Comparison of ENCODE assay signal across 8 mouse cellular contexts in genomic region chr3:34019540-34020381, GRCm38 (mm10). TPM values are rescaled to one million over a fixed set of nuclear protein-coding genes. Genes with fewer than 3 reads are reported as not detected.
DNase-seq lines count a peak whose midpoint lies in the region; ATAC-seq and TF ChIP-seq lines count a peak whose summit lies in the region.

Gene Fxr1, plus strand, starts transcription at chr3:34019943.

- DNase-seq in heart, postnatal 0 days (ENCODE audit: low spot score), result peak; percentile 86
- DNase-seq in kidney, postnatal 36 days, result peak; percentile 91 to 93
- peak; percentile 68 to 77 (median 74) for DNase-seq in liver, embryonic 14.5 days (ENCODE audit: low read depth in 3 of 3, low spot score in 3 of 3)
- DNase-seq in neural tube, embryonic 10.5 days (ENCODE audit: extremely low spot score, low spot score), result peak; percentile 87

- H3K4me3 ChIP-seq in E14TG2a.4 (replicated peaks; ENCODE audit: low read length), result peak within 1 kb of the TSS; percentile 93
- peak within 1 kb of the TSS; percentile 95 for H3K4me3 ChIP-seq in forebrain, embryonic 13.5 days
- peak within 1 kb of the TSS; percentile 100 for H3K4me3 ChIP-seq in heart, postnatal 0 days (ENCODE audit: low read depth, low read length)
- H3K4me3 ChIP-seq in liver, embryonic 14.5 days (ENCODE audit: insufficient read depth in 1 of 2, low read depth in 2 of 2, low read length in 2 of 2), result peak within 1 kb of the TSS; percentile 80 to 94
- H3K4me3 ChIP-seq in stomach, embryonic 15.5 days (replicated peaks), result peak within 1 kb of the TSS; percentile 89

- TF ChIP-seq CTCF in E14TG2a.4 (conservative IDR thresholded peaks at IDR 0.05; ENCODE audit: low read length), result no peak
- TF ChIP-seq CTCF in heart, postnatal 0 days (IDR thresholded peaks at IDR 0.05; ENCODE audit: low read depth), result no peak
- no peak for TF ChIP-seq CTCF in liver, embryonic 14.5 days (IDR thresholded peaks at IDR 0.05; ENCODE audit: low read depth)

- H3K27ac ChIP-seq in forebrain, embryonic 13.5 days, result peak within 1 kb of the TSS; percentile 90
- H3K27ac ChIP-seq in heart, postnatal 0 days (ENCODE audit: low read depth), result peak within 1 kb of the TSS; percentile 99
- peak within 1 kb of the TSS; percentile 71 for H3K27ac ChIP-seq in liver, embryonic 14.5 days
- H3K27ac ChIP-seq in stomach, embryonic 15.5 days, result peak within 1 kb of the TSS; percentile 91

- peak within 1 kb of the TSS; percentile 97 for H3K9ac ChIP-seq in forebrain, embryonic 13.5 days
- H3K9ac ChIP-seq in heart, postnatal 0 days (replicated peaks; ENCODE audit: low read depth, low read length), result peak within 1 kb of the TSS; percentile 100
- H3K9ac ChIP-seq in liver, embryonic 14.5 days (replicated peaks), result peak within 1 kb of the TSS; percentile 100
- H3K9ac ChIP-seq in stomach, embryonic 15.5 days, result peak within 1 kb of the TSS; percentile 98

- peaks cover 17% of the 10 kb centered on the region for H3K36me3 ChIP-seq in E14TG2a.4 (ENCODE audit: insufficient read depth, low read length)
- H3K36me3 ChIP-seq in forebrain, embryonic 13.5 days (ENCODE audit: poor library complexity, severe bottlenecking), result no peaks in the 10 kb centered on the region
- no peaks in the 10 kb centered on the region for H3K36me3 ChIP-seq in heart, postnatal 0 days (replicated peaks; ENCODE audit: control insufficient read depth, insufficient read depth, low read length)
- H3K36me3 ChIP-seq in liver, embryonic 14.5 days (replicated peaks; ENCODE audit: control insufficient read depth, insufficient read depth, low read depth), result no peaks in the 10 kb centered on the region
- H3K36me3 ChIP-seq in stomach, embryonic 15.5 days, result no peaks in the 10 kb centered on the region

- H3K27me3 ChIP-seq in E14TG2a.4 (ENCODE audit: insufficient read depth, low read length), result no peaks in the 10 kb centered on the region
- H3K27me3 ChIP-seq in forebrain, embryonic 13.5 days, result no peaks in the 10 kb centered on the region
- H3K27me3 ChIP-seq in heart, postnatal 0 days (ENCODE audit: control insufficient read depth, insufficient read depth, low read length), result no peaks in the 10 kb centered on the region
- H3K27me3 ChIP-seq in liver, embryonic 14.5 days (ENCODE audit: control insufficient read depth, insufficient read depth, low read length), result no peaks in the 10 kb centered on the region
- H3K27me3 ChIP-seq in stomach, embryonic 15.5 days (replicated peaks), result no peaks in the 10 kb centered on the region

- under 1% methylated on average over 87 of the region's 97 CpGs for WGBS in forebrain, embryonic 13.5 days
- under 1% methylated on average over 83 of the region's 97 CpGs for WGBS in heart, postnatal 0 days
- under 1% methylated on average over 93 of the region's 97 CpGs for WGBS in liver, embryonic 14.5 days (ENCODE audit: insufficient replicate concordance)
- WGBS in stomach, embryonic 15.5 days, result under 1% methylated on average over 74 of the region's 97 CpGs

- no peak for TF ChIP-seq EP300 in heart, postnatal 0 days (IDR thresholded peaks at IDR 0.05; ENCODE audit: low read depth)
- TF ChIP-seq EP300 in liver, embryonic 14.5 days (IDR thresholded peaks at IDR 0.05; ENCODE audit: low read depth), result no peak

- peak; percentile 90 for ATAC-seq in cerebellum, adult (ENCODE audit: insufficient number of reproducible peaks, low FRiP score, low TSS enrichment)
- peak; percentile 97 for ATAC-seq in forebrain, embryonic 13.5 days
- ATAC-seq in heart, postnatal 0 days (ENCODE audit: insufficient read depth, low read depth), result peak; percentile 97
- ATAC-seq in liver, embryonic 14.5 days (ENCODE audit: insufficient read depth), result peak; percentile 98
- peak; percentile 99 for ATAC-seq in stomach, embryonic 15.5 days (ENCODE audit: insufficient read depth, low FRiP score, low read depth)

- peaks cover 58% of the 10 kb centered on the region for H3K4me1 ChIP-seq in E14TG2a.4 (replicated peaks; ENCODE audit: low read depth, low read length)
- H3K4me1 ChIP-seq in forebrain, embryonic 13.5 days, result peaks cover 22% of the 10 kb centered on the region
- H3K4me1 ChIP-seq in heart, postnatal 0 days (ENCODE audit: control insufficient read depth, insufficient read depth), result peaks cover 29% of the 10 kb centered on the region
- peaks cover 12 to 21% of the 10 kb centered on the region in 2 experiments for H3K4me1 ChIP-seq in liver, embryonic 14.5 days (replicated peaks; ENCODE audit: control insufficient read depth in 2 of 2, insufficient read depth in 2 of 2, low read length in 1 of 2)
- no peaks in the 10 kb centered on the region for H3K4me1 ChIP-seq in stomach, embryonic 15.5 days

- H3K9me3 ChIP-seq in E14TG2a.4 (ENCODE audit: low read length), result peaks cover 15% of the 10 kb centered on the region
- H3K9me3 ChIP-seq in forebrain, embryonic 13.5 days (replicated peaks), result no peaks in the 10 kb centered on the region
- peaks cover 6% of the 10 kb centered on the region for H3K9me3 ChIP-seq in heart, postnatal 0 days (replicated peaks; ENCODE audit: control insufficient read depth, low read length)
- no peaks in the 10 kb centered on the region for H3K9me3 ChIP-seq in liver, embryonic 14.5 days (ENCODE audit: control insufficient read depth, low read length)
- H3K9me3 ChIP-seq in stomach, embryonic 15.5 days, result no peaks in the 10 kb centered on the region

- H3K4me2 ChIP-seq in forebrain, embryonic 13.5 days, result peak within 1 kb of the TSS; percentile 75
- H3K4me2 ChIP-seq in heart, postnatal 0 days (ENCODE audit: low read depth, low read length), result peak within 1 kb of the TSS; percentile 98
- H3K4me2 ChIP-seq in liver, embryonic 14.5 days (ENCODE audit: low read depth), result peak within 1 kb of the TSS; percentile 94
- H3K4me2 ChIP-seq in stomach, embryonic 15.5 days, result peak within 1 kb of the TSS; percentile 86

RNA-seq across cellular contexts. Expression of gene Fxr1, which starts in this region (rescaled TPM):
- 48.5 and 50.7 TPM in 2 replicates for polyA plus RNA-seq in forebrain, embryonic 13.5 days (2015; fragmentation: Nextera tagmentation; extraction: Ambion mirVana)
- total RNA-seq in heart, postnatal 0 days (2014; rRNA removed; ENCODE audit: low replicate concordance), result 71.5 and 85.9 TPM in 2 replicates
- 67.7 and 71.1 TPM in 2 replicates for polyA plus RNA-seq in heart, postnatal 0 days (2015; fragmentation: Nextera tagmentation; extraction: Ambion mirVana)
- polyA plus RNA-seq in liver, embryonic 14.5 days (2012; rRNA removed), result 13.1 and 26.8 TPM in 2 replicates
- polyA plus RNA-seq in liver, embryonic 14.5 days (2014; fragmentation: Nextera tagmentation; extraction: Ambion mirVana), result 25.8 and 26.5 TPM in 2 replicates
- 46.8 and 49.2 TPM in 2 replicates for polyA plus RNA-seq in stomach, embryonic 15.5 days (2015; fragmentation: Nextera tagmentation; extraction: Ambion mirVana)

Comparison
In these comparisons a context has a peak if more than half of its experiments do, and no peak if none do; other contexts are left out.
1. Peak in every context shown above with its lines: DNase-seq, ATAC-seq, H3K4me3 ChIP-seq and H3K27ac ChIP-seq.